Mouse (Mus musculus) hindbrain, postnatal 0 days (tissue): ENCODE data around the gene Trappc6a. TPM values are rescaled to one million over a fixed set of nuclear protein-coding genes. Genes with fewer than 3 reads are reported as not detected.
A peak's percentile ranks its signal among the peaks of the same experiment; 100 is the strongest.

ENCODE experiments used
- ATAC-seq: fragments of 200-750 bp; cut with Nextera tagmentation; 2 replicates; pipeline ENCODE4 v1.8.0; 2017; ENCODE audit warnings: mild to moderate bottlenecking, moderate TSS enrichment, moderate library complexity
- DNase-seq: peaks from one replicate; pipeline ENCODE4 v3.0.0-alpha.2; 2015; ENCODE audit warnings: low spot score
- H3K27ac ChIP-seq: fragments of 300-500 bp; sonication (generic); 2 replicates; pipeline ENCODE4 v1.5.1; 2014; ENCODE audit warnings: mild to moderate bottlenecking
- H3K27me3 ChIP-seq: fragments of 300-500 bp; sonication (generic); 2 replicates; pipeline ENCODE4 v1.6.1; 2014; ENCODE audit warnings: low read length, mixed read lengths; ENCODE audit not compliant: insufficient read depth
- H3K36me3 ChIP-seq: fragments of 300-500 bp; sonication (generic); 2 replicates; pipeline ENCODE4 v1.6.1; 2014; ENCODE audit warnings: low read length, mixed read lengths; ENCODE audit not compliant: insufficient read depth
- H3K4me1 ChIP-seq: fragments of 300-500 bp; sonication (generic); 2 replicates; pipeline ENCODE4 v1.6.1; 2014; ENCODE audit warnings: antibody characterized with exemption, low read length, mixed read lengths; ENCODE audit not compliant: insufficient read depth
- H3K4me2 ChIP-seq: fragments of 300-500 bp; sonication (generic); 2 replicates; pipeline ENCODE4 v1.6.1; 2014; ENCODE audit warnings: low read depth, mild to moderate bottlenecking, low read length, moderate library complexity, mixed read lengths
- H3K4me3 ChIP-seq: fragments of 300-500 bp; sonication (generic); 2 replicates; pipeline ENCODE4 v1.5.1; 2014; ENCODE audit warnings: low read length
- H3K9ac ChIP-seq: fragments of 300-500 bp; sonication (generic); replicated peaks from 2 replicates; pipeline ENCODE4 v1.6.1; 2014; ENCODE audit warnings: mild to moderate bottlenecking, low read length, moderate library complexity, mixed read lengths
- H3K9me3 ChIP-seq: fragments of 300-500 bp; sonication (generic); 2 replicates; pipeline ENCODE4 v1.6.1; 2016; ENCODE audit warnings: low read length, mixed read lengths
- CTCF ChIP-seq: IDR thresholded peaks from 2 replicates; pipeline ENCODE4 v1.5.1; 2016; ENCODE audit warnings: antibody characterized with exemption, control low read depth, low read depth
- WGBS: fragments of 180-500 bp; shearing (Covaris S2); extraction: QIAGEN DNeasy Blood & Tissue Kit; methylation state at CpG from one replicate; pipeline ENCODE4 v1.1.7; 2014; 5-methylcytosine and 5-hydroxymethylcytosine counted together
- polyA plus RNA-seq: library from polyadenylated mRNA; unstranded; fragments of >200 nt; fragmentation: Nextera tagmentation; extraction: Ambion mirVana; gene quantifications from 2 replicates; pipeline ENCODE4 v1.2.1, GENCODE M21; 2015
- total RNA-seq: library from RNA; depleted of rRNA; stranded (reverse); fragments of >200 nt; gene quantifications from 2 replicates; pipeline ENCODE4 v1.2.3, GENCODE M21; 2014

The Trappc6a gene
- total and polyA plus RNA-seq, 2 experiments from 2014 or later = 42.8 to 46.5 TPM

- Histone ChIP-seq H3K36me3 (0 out of 2 replicates have a peak, but pooled peaks cover under 1% of the 10 kb centered on the region), H3K27ac (no peak overlapping the region), H3K4me1 (no peaks in the 10 kb centered on the region; the same call in 1 of the 2 replicates), H3K4me2 (peak overlapping the region; percentile 56), H3K9me3 (no peaks in the 10 kb centered on the region), H3K4me3 (peak overlapping the region; percentile 32), H3K9ac (peak overlapping the region; percentile 38), H3K27me3 (peaks cover 30% of the 10 kb centered on the region)
- ATAC-seq = peak; percentile 50
- DNase-seq = peak; percentile 31
- 8% methylated on average over 72 of the region's 72 CpGs for WGBS
- no peak for TF ChIP-seq CTCF
Observed at GRCm38 (mm10) chr7:19523017-19523756, 15.0 kb downstream of the Trappc6a start.

DNA sequence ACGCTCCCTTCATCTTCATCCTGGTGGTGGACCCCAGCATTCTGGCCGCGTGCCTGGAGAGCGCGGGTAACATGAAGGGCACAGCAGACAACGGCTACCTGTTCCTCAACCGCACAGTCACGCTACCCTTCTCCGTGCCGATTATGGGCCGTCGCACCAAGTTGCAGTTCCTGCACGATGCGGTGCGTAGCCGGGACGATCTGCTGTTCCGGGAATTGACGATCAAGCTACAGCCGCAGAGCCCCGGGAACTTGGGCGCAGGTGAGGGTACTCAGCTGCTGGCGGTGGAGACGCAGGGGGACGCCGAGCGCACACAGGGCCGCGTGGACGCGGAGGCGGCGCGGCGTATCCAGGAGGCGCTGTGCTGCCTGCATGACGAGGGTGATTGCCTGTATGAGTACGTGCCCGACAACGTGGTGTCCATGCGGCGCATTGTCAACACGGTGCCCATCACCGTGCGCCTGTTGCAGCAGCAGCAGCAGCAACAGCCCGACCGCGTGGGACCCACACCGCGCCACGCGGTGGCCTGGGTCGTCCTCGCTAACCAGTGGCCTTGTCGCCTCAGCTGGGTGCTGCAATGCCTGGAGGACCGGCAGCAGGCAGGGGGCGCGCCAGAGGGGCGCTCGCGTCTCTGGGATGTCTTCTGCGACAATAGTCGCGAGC, 15.7 kb downstream of the Trappc6a start:
- Histone ChIP-seq H3K4me3 (peak overlapping the region; percentile 32), H3K4me1 (no peaks in the 10 kb centered on the region; the same call in 1 of the 2 replicates), H3K4me2 (peak overlapping the region; percentile 56), H3K27ac (no peak overlapping the region), H3K9ac (peak overlapping the region; percentile 33), H3K27me3 (peaks cover 24% of the 10 kb centered on the region), H3K9me3 (no peaks in the 10 kb centered on the region), H3K36me3 (0 out of 2 replicates have a peak, but pooled peaks cover 3% of the 10 kb centered on the region)
- DNase-seq (peak; percentile 71), ATAC-seq (peak; percentile 57)
- 1% methylated on average over 62 of the region's 64 CpGs for WGBS
- TF ChIP-seq CTCF = peak; percentile 66

DNA sequence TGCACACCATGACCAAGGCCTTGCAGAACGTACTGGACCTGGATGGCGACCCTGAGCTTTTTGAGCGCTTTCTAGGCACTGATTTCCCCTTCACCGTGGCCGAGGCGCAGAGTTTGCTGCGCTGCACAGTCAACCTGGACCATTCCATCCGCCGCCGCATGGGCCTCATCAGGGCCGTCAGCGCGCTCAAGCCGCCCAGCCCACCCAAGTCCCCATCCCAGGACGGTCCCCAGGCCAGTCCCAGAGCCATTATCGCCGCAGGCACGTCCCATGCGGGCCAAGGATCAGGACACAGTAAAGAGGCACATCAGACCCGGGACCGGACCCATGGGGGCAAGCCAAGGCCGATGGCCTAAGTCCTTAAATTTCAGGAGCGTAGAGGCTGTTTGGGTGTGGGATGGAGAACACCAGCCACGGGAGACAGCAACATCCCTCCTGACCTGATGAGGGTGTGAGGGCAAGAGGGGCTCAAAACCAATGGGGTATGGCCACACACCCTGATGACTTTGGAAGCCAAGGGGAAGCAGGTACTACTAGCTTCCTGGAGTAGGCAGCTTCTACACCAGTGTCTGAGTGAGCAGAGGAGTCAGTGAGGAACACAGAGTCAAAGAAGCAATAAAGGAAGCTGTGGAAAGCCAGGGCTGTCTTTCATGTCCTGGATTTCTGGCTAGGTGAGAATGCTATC, 16.4 kb downstream of the Trappc6a start:
- peak overlapping the region; percentile 32 for H3K4me3 ChIP-seq
- ATAC-seq (peak; percentile 13; the same call in 1 of the 2 replicates), DNase-seq (no peak)
- H3K9ac ChIP-seq = 0 out of 2 replicates have a peak overlapping the region, but pooled peaks have one; percentile 33
- WGBS = 13% methylated on average over 24 of the region's 24 CpGs
- peaks cover 24% of the 10 kb centered on the region for H3K27me3 ChIP-seq
- no peaks in the 10 kb centered on the region; the same call in 1 of the 2 replicates for H3K4me1 ChIP-seq
- H3K36me3 ChIP-seq = 0 out of 2 replicates have a peak, but pooled peaks cover 3% of the 10 kb centered on the region
- H3K9me3 ChIP-seq = no peaks in the 10 kb centered on the region
- no peak overlapping the region for H3K27ac ChIP-seq
- TF ChIP-seq CTCF = no peak
- H3K4me2 ChIP-seq = peak overlapping the region; percentile 56

GRCm38 (mm10) chr7:19525105-19525481, 16.9 kb downstream of the Trappc6a start:
- 65% methylated on average over 2 of the region's 2 CpGs for WGBS
- no peaks in the 10 kb centered on the region; the same call in 1 of the 2 replicates for H3K4me1 ChIP-seq
- H3K9ac ChIP-seq = no peak overlapping the region
- H3K36me3 ChIP-seq = 0 out of 2 replicates have a peak, but pooled peaks cover 3% of the 10 kb centered on the region
- H3K9me3 ChIP-seq = no peaks in the 10 kb centered on the region
- ATAC-seq (no peak), DNase-seq (no peak)
- no peak overlapping the region for H3K4me2 ChIP-seq
- H3K27ac ChIP-seq = no peak overlapping the region
- H3K4me3 ChIP-seq = no peak overlapping the region
- H3K27me3 ChIP-seq = peaks cover 24% of the 10 kb centered on the region
- no peak for TF ChIP-seq CTCF

- no peaks in the 10 kb centered on the region for H3K4me1 ChIP-seq
- H3K36me3 ChIP-seq = peaks cover 45% of the 10 kb centered on the region
- ATAC-seq (0 out of 2 replicates have a peak, but pooled peaks have one; percentile 1), DNase-seq (no peak)
- H3K9ac ChIP-seq = no peak overlapping the region
- H3K4me3 ChIP-seq = no peak overlapping the region
- peak; percentile 24; the same call in 1 of the 2 replicates for TF ChIP-seq CTCF
- no peaks in the 10 kb centered on the region for H3K27me3 ChIP-seq
- no peak overlapping the region for H3K4me2 ChIP-seq
- H3K27ac ChIP-seq = no peak overlapping the region
- no peaks in the 10 kb centered on the region for H3K9me3 ChIP-seq
- 69% methylated on average over 10 of the region's 10 CpGs for WGBS
Observed at GRCm38 (mm10) chr7:19531077-19531476, 22.9 kb downstream of the Trappc6a start.

- Histone ChIP-seq H3K9me3 (no peaks in the 10 kb centered on the region), H3K36me3 (peaks cover 45% of the 10 kb centered on the region), H3K27ac (no peak overlapping the region), H3K4me2 (no peak overlapping the region), H3K4me3 (no peak overlapping the region), H3K9ac (no peak overlapping the region), H3K27me3 (no peaks in the 10 kb centered on the region), H3K4me1 (no peaks in the 10 kb centered on the region)
- no peak for TF ChIP-seq CTCF
- DNase-seq (no peak), ATAC-seq (no peak)
- 67% methylated on average over 14 of the region's 14 CpGs for WGBS
Observed at GRCm38 (mm10) chr7:19532240-19532639, 24.0 kb downstream of the Trappc6a start.
